Mouse (Mus musculus) MEL (cell line): ENCODE results near the gene Uspl1.

Source experiments
- CTCF ChIP-seq, 3 experiments: IDR thresholded peaks in 2 of 3; conservative IDR thresholded peaks in 1 of 3; 2 replicates each; pipeline ENCODE4 v1.5.1; 2011 to 2012; ENCODE audit warnings: low read length in 3 of 3, low read depth in 2 of 3, mild to moderate bottlenecking in 2 of 3, improper control_type of control experiment in 1 of 3, inconsistent platforms in 1 of 3, mixed read lengths in 1 of 3, moderate library complexity in 1 of 3; ENCODE audit not compliant: control insufficient read depth in 1 of 3, insufficient read depth in 1 of 3, poor library complexity in 1 of 3, severe bottlenecking in 1 of 3
- KAT2A ChIP-seq: conservative IDR thresholded peaks from 2 replicates; pipeline ENCODE4 v1.6.1; 2012; ENCODE audit warnings: low read depth, low read length, improper control_type of control experiment, inconsistent platforms
- MXI1 ChIP-seq: IDR thresholded peaks from 2 replicates; pipeline ENCODE4 v1.6.1; 2011; ENCODE audit warnings: mild to moderate bottlenecking, low read depth, low read length, improper control_type of control experiment
- POLR2A ChIP-seq, 2 experiments: IDR thresholded peaks; 2 replicates each; pipeline ENCODE4 v1.6.1; 2011 to 2012; ENCODE audit warnings: low read length in 2 of 2, mild to moderate bottlenecking in 2 of 2, control low read depth in 1 of 2, improper control_type of control experiment in 1 of 2, low read depth in 1 of 2, moderate library complexity in 1 of 2; ENCODE audit not compliant: control insufficient read depth in 1 of 2, insufficient read depth in 1 of 2, poor library complexity in 1 of 2
- POLR2AphosphoS2 ChIP-seq: IDR thresholded peaks from 2 replicates; pipeline ENCODE4 v1.6.1; 2011; ENCODE audit warnings: low read length, improper control_type of control experiment
- SIN3A ChIP-seq: IDR thresholded peaks from 2 replicates; pipeline ENCODE4 v1.6.1; 2012; ENCODE audit warnings: low read length, improper control_type of control experiment, inconsistent platforms
- ZMIZ1 ChIP-seq: IDR thresholded peaks from 2 replicates; pipeline ENCODE4 v1.6.1; 2012; ENCODE audit warnings: low read depth, mild to moderate bottlenecking, inconsistent platforms, low read length, improper control_type of control experiment, moderate library complexity
- ZNF384 ChIP-seq: IDR thresholded peaks from 2 replicates; pipeline ENCODE4 v1.6.1; 2012; ENCODE audit warnings: low read depth, mild to moderate bottlenecking, inconsistent platforms, low read length, improper control_type of control experiment

- TF ChIP-seq SIN3A = no peak
- TF ChIP-seq MXI1 = no peak
- TF ChIP-seq POLR2A (IDR thresholded peaks at IDR 0.05; ENCODE audit: control insufficient read depth in 1 of 2, insufficient read depth in 1 of 2, low read depth in 1 of 2, low read length in 2 of 2, poor library complexity in 1 of 2) = no peak
- TF ChIP-seq POLR2AphosphoS2 = no peak
- TF ChIP-seq CTCF (IDR thresholded peaks at IDR 0.05 in 2 of 3, conservative IDR thresholded peaks at IDR 0.05 in 1 of 3; ENCODE audit: control insufficient read depth in 1 of 3, insufficient read depth in 1 of 3, low read depth in 2 of 3, low read length in 3 of 3, poor library complexity in 1 of 3, severe bottlenecking in 1 of 3) = no peak
- TF ChIP-seq ZMIZ1 = no peak
- TF ChIP-seq ZNF384 = no peak
- no peak for TF ChIP-seq KAT2A
These were observed 58.9 kb downstream of the Uspl1 start for GRCm38 (mm10) chr5:149243053-149243452.
